Mouse (Mus musculus) hindbrain, embryonic 16.5 days (tissue): Measurements from ENCODE around the gene Stard10. TPM values are rescaled to one million over a fixed set of nuclear protein-coding genes. Genes with fewer than 3 reads are reported as not detected.

ENCODE experiments used
- ATAC-seq: fragments of 200-750 bp; cut with Nextera tagmentation; 2 replicates; pipeline ENCODE4 v1.8.0; 2017; ENCODE audit warnings: moderate TSS enrichment, moderate library complexity
- H3K27ac ChIP-seq: fragments of 300-500 bp; sonication (generic); 2 replicates; pipeline ENCODE4 v1.5.1; 2014; ENCODE audit warnings: low read depth, mild to moderate bottlenecking, control low read depth, low read length, moderate library complexity
- H3K27me3 ChIP-seq: fragments of 300-500 bp; sonication (generic); replicated peaks from 2 replicates; pipeline ENCODE4 v1.6.1; 2014; ENCODE audit warnings: low read length; ENCODE audit not compliant: control insufficient read depth, insufficient read depth
- H3K36me3 ChIP-seq: fragments of 300-500 bp; sonication (generic); 2 replicates; pipeline ENCODE4 v1.6.1; 2014; ENCODE audit warnings: mild to moderate bottlenecking, low read length, moderate library complexity, mixed read lengths; ENCODE audit not compliant: control insufficient read depth, insufficient read depth
- H3K4me1 ChIP-seq: fragments of 300-500 bp; sonication (generic); 2 replicates; pipeline ENCODE4 v1.6.1; 2014; ENCODE audit warnings: low read depth, low read length; ENCODE audit not compliant: control insufficient read depth, insufficient read depth
- H3K4me2 ChIP-seq: fragments of 300-500 bp; sonication (generic); 2 replicates; pipeline ENCODE4 v1.6.1; 2014; ENCODE audit warnings: mild to moderate bottlenecking, low read length, control low read depth, moderate library complexity
- H3K4me3 ChIP-seq: fragments of 300-500 bp; sonication (generic); 2 replicates; pipeline ENCODE4 v1.5.1; 2014; ENCODE audit warnings: mild to moderate bottlenecking, low read length, control low read depth, moderate library complexity
- H3K9ac ChIP-seq: fragments of 300-500 bp; sonication (generic); 2 replicates; pipeline ENCODE4 v1.6.1; 2014; ENCODE audit warnings: low read depth, mild to moderate bottlenecking, control low read depth, low read length, moderate library complexity
- H3K9me3 ChIP-seq: fragments of 300-500 bp; sonication (generic); 2 replicates; pipeline ENCODE4 v1.6.1; 2014; ENCODE audit warnings: mild to moderate bottlenecking, low read length, moderate library complexity; ENCODE audit not compliant: control insufficient read depth
- WGBS: fragments of 180-500 bp; shearing (Covaris S2); extraction: QIAGEN DNeasy Blood & Tissue Kit; methylation state at CpG from one replicate; pipeline ENCODE4 v1.1.7; 2014; 5-methylcytosine and 5-hydroxymethylcytosine counted together
- polyA plus RNA-seq: library from polyadenylated mRNA; unstranded; fragments of >200 nt; fragmentation: Nextera tagmentation; extraction: Ambion mirVana; gene quantifications from 2 replicates; pipeline ENCODE4 v1.2.1, GENCODE M21; 2015

Stard10 gene
- polyA plus RNA-seq, 1 experiment from 2014 or later, result 11.9 TPM

DNA sequence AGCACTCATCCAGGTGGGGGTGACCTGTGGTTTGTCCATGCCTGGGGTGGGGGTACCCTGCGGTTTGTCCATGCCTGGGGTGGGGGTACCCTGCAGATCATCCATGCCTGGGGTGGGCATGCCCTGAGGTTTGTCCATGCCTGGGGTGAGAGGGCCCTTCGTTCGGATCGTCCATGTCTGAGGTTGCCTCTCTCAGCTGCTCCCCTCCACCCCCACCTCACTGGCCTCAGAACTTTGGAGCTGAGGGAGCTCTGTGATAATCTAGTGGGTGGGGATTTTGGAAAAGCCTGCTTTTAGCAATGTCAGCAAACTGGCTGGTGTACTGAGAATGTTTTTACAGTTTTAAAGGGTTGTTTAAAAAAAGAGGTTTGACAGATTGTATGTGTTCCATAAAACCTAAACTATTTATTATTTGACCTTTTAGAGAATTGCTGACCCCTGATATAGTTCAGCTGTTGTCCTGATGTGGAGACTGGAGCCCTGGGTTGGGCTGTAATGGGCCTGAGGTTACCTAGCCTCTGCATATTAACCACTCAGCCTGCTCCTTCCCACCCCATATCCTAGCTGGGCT, 75.1 kb downstream of the Stard10 start:
- 88% methylated on average over 3 of the region's 4 CpGs for WGBS
- H3K27ac ChIP-seq, result no peak overlapping the region
- ATAC-seq, result no peak

DNA sequence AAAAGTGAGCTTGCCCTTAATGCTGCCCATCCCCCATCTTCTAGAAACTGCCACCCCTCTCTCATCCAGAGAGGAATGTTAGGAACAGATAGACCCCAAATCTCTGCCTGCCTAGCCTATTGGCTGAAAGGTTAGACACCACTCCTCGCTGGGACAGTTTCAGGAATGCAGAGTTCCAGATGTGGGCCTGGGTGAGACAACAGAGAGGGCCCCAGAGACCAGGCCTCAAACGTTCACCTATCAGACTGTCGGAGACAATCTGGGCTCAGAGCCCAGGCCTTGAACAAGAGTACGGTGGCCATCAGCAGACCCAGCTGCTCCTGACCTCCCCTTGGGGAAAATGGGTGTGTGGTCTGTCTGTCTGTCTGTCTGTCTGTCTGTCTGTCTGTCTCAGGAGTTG, 76.1 kb downstream of the Stard10 start:
- H3K36me3 ChIP-seq, result no peaks in the 10 kb centered on the region
- WGBS, result 45% methylated on average over 4 of the region's 4 CpGs
- no peak overlapping the region; the same call in 1 of the 2 replicates for H3K27ac ChIP-seq
- no peaks in the 10 kb centered on the region for H3K4me1 ChIP-seq
- no peak overlapping the region for H3K9ac ChIP-seq
- H3K9me3 ChIP-seq, result no peaks in the 10 kb centered on the region
- no peak overlapping the region for H3K4me3 ChIP-seq
- H3K4me2 ChIP-seq, result no peak overlapping the region
- no peak for ATAC-seq
- no peaks in the 10 kb centered on the region for H3K27me3 ChIP-seq

More for the DNA sequence above, 75.1 kb downstream of the Stard10 start:
- Histone ChIP-seq H3K36me3 (no peaks in the 10 kb centered on the region), H3K4me3 (no peak overlapping the region), H3K4me2 (no peak overlapping the region), H3K9ac (no peak overlapping the region), H3K4me1 (no peaks in the 10 kb centered on the region), H3K9me3 (no peaks in the 10 kb centered on the region), H3K27me3 (no peaks in the 10 kb centered on the region)

- Histone ChIP-seq H3K4me2 (no peak overlapping the region), H3K9ac (no peak overlapping the region), H3K27me3 (no peaks in the 10 kb centered on the region), H3K36me3 (no peaks in the 10 kb centered on the region), H3K9me3 (no peaks in the 10 kb centered on the region), H3K4me1 (no peaks in the 10 kb centered on the region), H3K4me3 (no peak overlapping the region), H3K27ac (no peak overlapping the region)
- no peak; the same call in 1 of the 2 replicates for ATAC-seq
- 45% methylated on average over 8 of the region's 8 CpGs for WGBS
Measured at GRCm38 (mm10) chr7:101393694-101394504, 77.0 kb downstream of the Stard10 start.

- WGBS, result 71% methylated on average over 3 of the region's 3 CpGs
- ATAC-seq, result no peak
- H3K27me3 ChIP-seq, result no peaks in the 10 kb centered on the region
- H3K27ac ChIP-seq, result no peak overlapping the region
- H3K4me2 ChIP-seq, result no peak overlapping the region
- no peak overlapping the region for H3K9ac ChIP-seq
- no peaks in the 10 kb centered on the region for H3K36me3 ChIP-seq
- no peak overlapping the region for H3K4me3 ChIP-seq
- H3K4me1 ChIP-seq, result no peaks in the 10 kb centered on the region
- H3K9me3 ChIP-seq, result no peaks in the 10 kb centered on the region
Measured at GRCm38 (mm10) chr7:101394569-101394968, 77.7 kb downstream of the Stard10 start.

GRCm38 (mm10) chr7:101395471-101395870, 78.6 kb downstream of the Stard10 start:
- Histone ChIP-seq H3K9me3 (no peaks in the 10 kb centered on the region), H3K27me3 (no peaks in the 10 kb centered on the region), H3K36me3 (no peaks in the 10 kb centered on the region), H3K4me2 (no peak overlapping the region), H3K27ac (no peak overlapping the region), H3K9ac (no peak overlapping the region), H3K4me3 (no peak overlapping the region), H3K4me1 (no peaks in the 10 kb centered on the region)
- ATAC-seq, result no peak
- 79% methylated on average over 2 of the region's 2 CpGs for WGBS

Other genes with a start within 250 kb of the Stard10 start
- gene Fchsd2, start 224.2 kb upstream of the Stard10 start, polyA plus RNA-seq, result 36.5 and 41.1 TPM in 2 replicates
- 33.5 and 34.0 TPM in 2 replicates for gene Atg16l2, start 14.8 kb upstream of the Stard10 start, polyA plus RNA-seq
- 12.8 and 13.8 TPM in 2 replicates for gene Arap1, start 31.0 kb downstream of the Stard10 start, polyA plus RNA-seq
- gene Gm45837, start 93.8 kb downstream of the Stard10 start, polyA plus RNA-seq, result 0.61 TPM in 1 of 2 replicates, not detected in the other
- gene Pde2a, start 104.6 kb downstream of the Stard10 start, polyA plus RNA-seq, result 33.5 and 41.6 TPM in 2 replicates